Mouse (Mus musculus): ENCODE data around the gene Hbb-y.
"Not testable (repeated sequence)": the region's sequence is repeated elsewhere in the genome, so short reads cannot be mapped to it uniquely, and the experiment has no call there.

The Hbb-y gene

GRCm38 (mm10) chr7:103813152-103813551, 39.9 kb downstream of the Hbb-y start:
- not testable (repeated sequence) for DNase-seq (ENCODE audit: low read depth, low spot score)

DNA sequence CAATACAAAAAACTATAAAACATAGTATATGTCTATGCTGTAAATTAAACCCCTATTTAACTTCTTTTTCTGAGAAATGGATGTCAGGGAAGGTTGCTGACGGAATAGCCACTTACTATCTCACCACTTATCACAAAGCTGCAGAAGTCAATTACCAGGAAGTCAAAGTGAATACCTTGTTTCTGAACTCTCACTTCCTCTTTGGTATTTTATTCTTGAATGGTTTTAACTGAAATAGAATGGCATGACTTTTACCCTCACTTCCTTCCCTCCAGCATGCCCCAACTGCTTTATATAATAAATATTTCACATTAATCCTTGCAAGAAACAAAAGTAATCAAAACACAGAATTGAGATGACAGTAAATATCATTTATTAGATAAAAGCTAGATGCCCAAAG, 40.8 kb downstream of the Hbb-y start:
- DNase-seq (ENCODE audit: low read depth, low spot score), result no peak

- no peak for DNase-seq (ENCODE audit: low read depth, low spot score)
Measured at GRCm38 (mm10) chr7:103811223-103811845, 41.7 kb downstream of the Hbb-y start.

- DNase-seq (ENCODE audit: low read depth, low spot score), result no peak
Measured at GRCm38 (mm10) chr7:103810746-103811145, 42.3 kb downstream of the Hbb-y start.

DNA sequence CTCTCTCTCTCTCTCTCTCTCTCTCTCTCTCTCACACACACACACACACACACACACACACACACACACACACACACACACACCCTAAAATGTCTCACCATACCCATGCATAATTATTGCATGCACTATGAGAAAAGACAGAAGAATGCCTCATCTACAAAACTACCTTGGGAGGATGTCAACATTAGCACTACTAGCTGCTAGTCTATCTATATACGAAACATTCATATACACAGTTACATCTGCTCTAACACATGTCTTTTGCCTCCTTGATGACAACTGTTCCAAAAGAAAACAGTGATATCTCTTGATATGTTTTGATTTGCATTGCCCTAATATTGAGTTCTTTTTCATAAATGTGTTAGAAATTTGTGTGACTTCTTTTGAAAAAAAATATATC, 42.7 kb downstream of the Hbb-y start:
- no peak for DNase-seq (ENCODE audit: low read depth, low spot score)

GRCm38 (mm10) chr7:103809801-103810155, 43.2 kb downstream of the Hbb-y start:
- no peak for DNase-seq (ENCODE audit: low read depth, low spot score)

GRCm38 (mm10) chr7:103808971-103809800, 43.8 kb downstream of the Hbb-y start:
- DNase-seq (ENCODE audit: low read depth, low spot score), result no peak

DNA sequence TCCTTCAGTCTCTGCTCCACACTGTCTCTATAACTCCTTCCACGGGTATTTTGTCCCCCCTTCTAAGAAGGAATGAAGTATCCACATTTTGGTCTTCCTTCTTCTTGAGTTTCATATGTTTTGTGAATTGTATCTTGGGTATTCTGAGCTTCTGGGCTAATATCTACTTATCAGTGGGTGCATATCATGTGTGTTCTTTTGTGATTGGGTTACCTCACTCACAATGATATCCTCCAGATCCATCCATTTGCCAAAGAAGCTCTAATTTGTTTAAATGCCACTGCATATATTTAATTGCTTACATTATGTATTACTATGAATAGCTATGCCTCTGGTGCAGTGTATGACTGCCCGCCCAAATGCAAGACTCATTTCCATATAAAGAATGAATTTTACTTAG, 44.9 kb downstream of the Hbb-y start:
- not testable (repeated sequence) for DNase-seq (ENCODE audit: low read depth, low spot score)

GRCm38 (mm10) chr7:103806856-103807255, 46.2 kb downstream of the Hbb-y start:
- peak; percentile 36 for DNase-seq (ENCODE audit: low read depth, low spot score)

Data from embryo, embryonic 11.5 days (tissue).